Mouse (Mus musculus) erythroblast, embryonic 14.5 days (primary cell): ENCODE data around the gene Plod1.

ENCODE experiments used
- GATA1 ChIP-seq: IDR thresholded peaks from 2 replicates; pipeline ENCODE4 v1.6.1; 2012; ENCODE audit warnings: low read length, inconsistent platforms, mixed read lengths
- TAL1 ChIP-seq: IDR thresholded peaks from 3 replicates; pipeline ENCODE4 v1.6.1; 2012; ENCODE audit warnings: low read length, inconsistent platforms, mixed read lengths

GRCm38 (mm10) chr4:147905090-147905659, 31.4 kb downstream of the Plod1 start:
- TF ChIP-seq TAL1 (no peak), GATA1 (no peak)
